Mouse (Mus musculus): Measurements from ENCODE around the gene Nadk2.
A peak's percentile ranks its signal among the peaks of the same experiment; 100 is the strongest.

The Nadk2 gene

GRCm38 (mm10) chr15:9088683-9089072 lies 17.6 kb downstream of the Nadk2 start:
- DNase-seq: no peak

- no peak for DNase-seq
These were observed 18.2 kb downstream of the Nadk2 start for GRCm38 (mm10) chr15:9089136-9089720.

- no peak for DNase-seq
These were observed 19.6 kb downstream of the Nadk2 start for GRCm38 (mm10) chr15:9090662-9091061.

- no peak for DNase-seq
These were observed 22.7 kb downstream of the Nadk2 start for GRCm38 (mm10) chr15:9093598-9094365.

GRCm38 (mm10) chr15:9094366-9094750 lies 23.3 kb downstream of the Nadk2 start:
- peak; percentile 46 for DNase-seq

GRCm38 (mm10) chr15:9096865-9097264 lies 25.8 kb downstream of the Nadk2 start:
- DNase-seq: no peak

- no peak for DNase-seq
These were observed 29.5 kb downstream of the Nadk2 start for GRCm38 (mm10) chr15:9100446-9101077.

GRCm38 (mm10) chr15:9106303-9107074 lies 35.4 kb downstream of the Nadk2 start:
- DNase-seq: no peak

- no peak for DNase-seq
These were observed 39.7 kb downstream of the Nadk2 start for GRCm38 (mm10) chr15:9110526-9111347.

GRCm38 (mm10) chr15:9111648-9112047 lies 40.6 kb downstream of the Nadk2 start:
- DNase-seq: no peak

GRCm38 (mm10) chr15:9113556-9113955 lies 42.5 kb downstream of the Nadk2 start:
- no peak for DNase-seq

GRCm38 (mm10) chr15:9114131-9114530 lies 43.1 kb downstream of the Nadk2 start:
- DNase-seq: no peak

GRCm38 (mm10) chr15:9114599-9114998 lies 43.5 kb downstream of the Nadk2 start:
- DNase-seq: no peak

- no peak for DNase-seq
These were observed 47.8 kb downstream of the Nadk2 start for GRCm38 (mm10) chr15:9118852-9119251.

GRCm38 (mm10) chr15:9120081-9120480 lies 49.0 kb downstream of the Nadk2 start:
- peak; percentile 31 for DNase-seq

GRCm38 (mm10) chr15:9122989-9123388 lies 51.9 kb downstream of the Nadk2 start:
- DNase-seq: no peak

- no peak for DNase-seq
These were observed 53.8 kb downstream of the Nadk2 start for GRCm38 (mm10) chr15:9124856-9125255.

- no peak for DNase-seq
These were observed 56.2 kb downstream of the Nadk2 start for GRCm38 (mm10) chr15:9127051-9127791.

- DNase-seq: no peak
These were observed 59.9 kb downstream of the Nadk2 start for GRCm38 (mm10) chr15:9130772-9131498.

GRCm38 (mm10) chr15:9131499-9131888 lies 60.4 kb downstream of the Nadk2 start:
- DNase-seq: no peak

Data from cerebellum, adult 9-11 months (tissue).